Mouse (Mus musculus) adrenal gland, adult 2 months (tissue): ENCODE results near the gene Ddx55. TPM values are rescaled to one million over a fixed set of nuclear protein-coding genes. Genes with fewer than 3 reads are reported as not detected.
A peak's percentile ranks its signal among the peaks of the same experiment; 100 is the strongest.
"Not testable (repeated sequence)": the region's sequence is repeated elsewhere in the genome, so short reads cannot be mapped to it uniquely, and the experiment has no call there.

Experiments
- DNase-seq: peaks from one replicate; pipeline ENCODE4 v3.0.0; 2021
- polyA plus RNA-seq: library from polyadenylated mRNA; depleted of rRNA; stranded (reverse); fragments of >200 nt; gene quantifications from 2 replicates; pipeline ENCODE4 v1.2.3, GENCODE M21; 2012
- total RNA-seq, 2 experiments: library from RNA; stranded (reverse); gene quantifications; 2 replicates each; pipeline ENCODE4 v1.2.3; 2021

Ddx55 gene
- total and polyA plus RNA-seq, 3 experiments = 12.4 to 15.5 (median 13.4) TPM

GRCm38 (mm10) chr5:124538813-124539792 is 13.6 kb upstream of the Ddx55 start:
- peak; percentile 78 for DNase-seq

GRCm38 (mm10) chr5:124539905-124540304 is 12.8 kb upstream of the Ddx55 start:
- no peak for DNase-seq

GRCm38 (mm10) chr5:124540383-124540786 is 12.3 kb upstream of the Ddx55 start, which contains the start of gene Tmed2:
Gene Tmed2 (plus strand): TSS chr5:124540695.
- peak; percentile 98 for DNase-seq

GRCm38 (mm10) chr5:124540905-124541601 is 11.6 kb upstream of the Ddx55 start:
- DNase-seq = peak; percentile 90

GRCm38 (mm10) chr5:124541602-124541973 is 11.1 kb upstream of the Ddx55 start:
- no peak for DNase-seq

GRCm38 (mm10) chr5:124550737-124551136 is 1.9 kb upstream of the Ddx55 start:
- not testable (repeated sequence) for DNase-seq

GRCm38 (mm10) chr5:124551349-124552093 is 1.1 kb upstream of the Ddx55 start:
- not testable (repeated sequence) for DNase-seq

- no peak for DNase-seq
Observed at GRCm38 (mm10) chr5:124552094-124552472, 581 bp upstream of the Ddx55 start.

GRCm38 (mm10) chr5:124553607-124554006 is 943 bp downstream of the Ddx55 start:
- DNase-seq = no peak

- no peak for DNase-seq
Observed at GRCm38 (mm10) chr5:124555145-124555544, 2.5 kb downstream of the Ddx55 start.

- no peak for DNase-seq
Observed at GRCm38 (mm10) chr5:124571068-124571467, 18.4 kb downstream of the Ddx55 start.

GRCm38 (mm10) chr5:124575467-124575866 is 22.8 kb downstream of the Ddx55 start:
- DNase-seq = no peak

GRCm38 (mm10) chr5:124578633-124579317 is 26.1 kb downstream of the Ddx55 start, which contains the start of the genes Eif2b1 and Gtf2h3:
Gene Eif2b1 (minus strand): TSS chr5:124579131.
Gene Gtf2h3 (plus strand): TSS chr5:124579140.
- peak; percentile 95 for DNase-seq

- DNase-seq = peak; percentile 44
Observed at GRCm38 (mm10) chr5:124582515-124582914, 29.9 kb downstream of the Ddx55 start.

- DNase-seq = no peak
Observed at GRCm38 (mm10) chr5:124592768-124593167, 40.1 kb downstream of the Ddx55 start.

- peak; percentile 95 for DNase-seq
Observed at GRCm38 (mm10) chr5:124598224-124599174, 45.8 kb downstream of the Ddx55 start.

- DNase-seq = not testable (repeated sequence)
Observed at GRCm38 (mm10) chr5:124599726-124600125, 47.1 kb downstream of the Ddx55 start.

GRCm38 (mm10) chr5:124602349-124602748 is 49.7 kb downstream of the Ddx55 start:
- peak; percentile 68 for DNase-seq

GRCm38 (mm10) chr5:124604296-124604695 is 51.6 kb downstream of the Ddx55 start:
- no peak for DNase-seq

GRCm38 (mm10) chr5:124605041-124605622 is 52.5 kb downstream of the Ddx55 start:
- no peak for DNase-seq
